Mouse (Mus musculus) MN1 (cell line): ENCODE results near the gene Src.
A peak's percentile ranks its signal among the peaks of the same experiment; 100 is the strongest.
"Not testable (repeated sequence)": the region's sequence is repeated elsewhere in the genome, so short reads cannot be mapped to it uniquely, and the experiment has no call there.

ENCODE experiments used
- DNase-seq: peaks from one replicate; pipeline ENCODE4 v3.0.0-alpha.2; 2016; ENCODE audit warnings: low spot score

Gene Src

DNA sequence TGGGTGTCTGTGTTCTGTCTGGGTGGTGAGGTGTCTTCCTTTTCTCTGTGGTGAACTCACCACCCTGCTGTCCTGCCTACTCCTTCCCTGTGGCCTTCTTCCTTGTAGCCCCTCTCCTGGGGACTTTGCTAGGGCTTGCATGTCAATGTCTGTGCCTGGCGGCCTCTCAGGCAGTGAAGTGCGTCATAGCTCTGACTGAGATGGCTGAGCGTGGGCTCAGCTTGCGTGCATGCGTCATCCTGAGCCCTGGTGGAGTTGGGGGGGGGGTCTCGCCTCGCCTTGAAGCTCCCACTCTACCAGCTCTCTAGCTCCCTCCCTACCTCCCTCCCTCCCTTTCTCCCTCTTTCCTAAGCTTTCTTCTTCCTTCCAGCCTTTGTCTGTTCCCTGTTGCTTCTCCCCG is 60.4 kb downstream of the Src start:
- DNase-seq = no peak

- peak; percentile 64 for DNase-seq
Observed at GRCm38 (mm10) chr2:157479858-157480568, 61.8 kb downstream of the Src start.

GRCm38 (mm10) chr2:157482729-157483128 is 64.5 kb downstream of the Src start:
- DNase-seq = no peak

- not testable (repeated sequence) for DNase-seq
Observed at GRCm38 (mm10) chr2:157486559-157486958, 68.3 kb downstream of the Src start.

- DNase-seq = no peak
Observed at GRCm38 (mm10) chr2:157486981-157487656, 68.9 kb downstream of the Src start.

GRCm38 (mm10) chr2:157487733-157488175 is 69.5 kb downstream of the Src start:
- no peak for DNase-seq

DNA sequence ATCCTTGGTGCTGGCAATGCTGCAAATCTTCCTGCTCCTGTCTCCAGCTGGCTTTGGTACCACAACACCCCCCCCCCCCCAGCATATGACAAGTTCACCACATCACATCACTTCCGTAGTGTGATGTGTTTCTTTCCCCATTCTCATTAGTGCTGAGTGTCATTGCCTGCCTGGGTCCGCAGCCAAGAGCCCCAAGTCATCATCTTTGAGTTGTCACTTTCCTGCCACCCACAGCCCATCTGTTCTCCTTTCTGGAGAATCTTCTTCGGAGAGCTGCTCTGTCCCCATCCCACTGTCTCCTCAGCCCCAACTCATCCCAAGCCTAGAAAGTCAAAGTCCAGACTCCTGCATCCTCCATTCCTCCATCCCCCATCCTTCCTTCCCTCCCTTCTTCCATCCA is 75.0 kb downstream of the Src start:
- DNase-seq = no peak

DNA sequence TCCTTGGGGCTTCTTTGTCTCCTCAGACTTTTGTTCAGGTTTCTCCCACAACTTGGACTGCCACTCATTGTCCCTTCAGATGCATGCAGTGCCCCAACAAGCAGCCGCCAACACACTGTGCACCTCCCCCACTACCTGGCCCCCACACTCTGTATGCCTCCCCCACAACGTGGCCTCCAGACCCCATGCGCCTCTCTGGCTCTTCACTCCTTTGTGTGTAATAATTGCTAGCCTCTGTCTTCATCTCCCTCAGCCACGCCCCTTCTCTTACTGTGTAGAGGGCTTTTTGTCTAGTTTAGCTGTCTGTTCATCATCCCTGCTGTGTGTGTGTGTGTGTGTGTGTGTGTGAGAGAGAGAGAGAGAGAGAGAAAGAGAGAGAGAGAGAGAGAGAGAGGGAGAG is 80.3 kb downstream of the Src start:
- no peak for DNase-seq

DNA sequence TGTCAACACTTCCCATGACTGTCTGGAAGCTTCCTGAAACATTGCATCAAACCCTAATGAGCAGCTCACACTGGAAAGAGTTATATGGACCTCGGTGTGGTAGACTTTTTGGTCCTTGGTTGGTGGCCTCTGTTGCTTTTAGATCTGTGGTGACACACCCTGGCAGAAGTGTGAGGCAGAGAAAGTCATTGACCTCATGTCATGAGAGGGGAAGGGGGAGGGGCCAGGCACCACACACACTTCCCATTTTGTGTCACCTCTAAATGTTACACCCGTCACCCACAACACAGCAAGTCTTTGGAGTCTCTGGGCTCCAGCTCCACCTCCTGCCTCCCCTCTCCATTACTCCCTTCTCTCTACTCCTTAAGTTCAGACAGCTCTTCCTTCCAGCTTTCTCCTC is 82.1 kb downstream of the Src start:
- DNase-seq = no peak

DNA sequence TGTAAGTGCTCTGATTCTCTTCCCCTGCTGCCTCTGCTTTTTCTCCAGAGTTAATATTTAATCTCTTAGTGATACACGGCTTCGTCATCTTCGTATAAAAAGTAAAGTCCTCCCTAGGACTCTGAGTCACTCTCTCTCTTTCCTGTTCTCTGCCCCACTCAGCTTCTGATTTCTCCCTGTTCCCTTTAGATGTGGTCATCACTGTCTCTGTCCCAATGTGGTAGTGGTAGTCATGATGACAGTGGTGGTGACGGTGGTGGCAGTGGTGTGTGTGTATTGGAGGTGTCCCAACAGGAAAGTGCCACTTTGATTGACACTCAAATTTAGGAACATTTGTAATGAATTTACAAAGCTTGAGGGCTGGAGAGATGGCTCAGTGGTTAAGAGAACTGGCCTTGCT is 83.1 kb downstream of the Src start:
- no peak for DNase-seq

DNA sequence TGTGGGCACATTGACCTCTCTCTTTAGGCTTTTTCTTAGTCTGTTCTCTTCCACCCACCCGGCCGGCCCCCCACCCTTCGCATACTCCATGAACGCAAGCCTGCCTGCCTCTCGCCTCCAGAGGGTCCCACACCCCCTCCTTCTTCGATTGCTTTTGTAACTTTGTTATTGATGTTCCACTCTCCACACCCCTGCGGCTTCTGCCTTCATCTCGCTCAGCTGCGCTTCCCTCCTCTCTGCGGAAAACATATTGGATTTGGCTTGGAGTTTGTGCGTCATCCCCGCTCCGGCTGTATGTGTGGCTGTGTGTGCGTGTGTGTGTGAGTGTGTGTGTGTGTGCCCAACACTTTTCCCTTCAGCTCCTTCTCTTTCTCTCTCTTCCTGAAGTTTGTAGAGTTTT is 88.5 kb downstream of the Src start:
- no peak for DNase-seq

DNA sequence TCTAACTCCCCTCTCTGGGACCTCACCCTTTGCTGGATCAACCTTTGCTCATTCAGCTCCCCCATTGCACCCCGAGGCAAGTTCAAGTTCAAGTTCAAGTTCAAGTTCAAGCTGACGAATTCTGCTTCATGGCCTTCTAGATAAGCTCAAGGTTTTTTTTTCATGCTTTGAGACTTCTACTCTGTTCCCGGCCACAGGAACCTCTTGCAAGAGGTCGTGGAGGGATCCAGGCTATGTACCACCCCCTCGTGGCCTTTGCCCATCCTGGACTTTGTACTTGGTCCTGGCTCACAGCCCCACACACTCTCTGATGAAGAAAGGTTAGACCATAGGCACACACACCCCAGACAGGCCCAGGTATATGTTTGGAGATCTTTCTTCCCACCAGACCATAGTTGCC is 90.9 kb downstream of the Src start:
- no peak for DNase-seq

- DNase-seq = no peak
Observed at GRCm38 (mm10) chr2:157510031-157510430, 91.8 kb downstream of the Src start.

DNA sequence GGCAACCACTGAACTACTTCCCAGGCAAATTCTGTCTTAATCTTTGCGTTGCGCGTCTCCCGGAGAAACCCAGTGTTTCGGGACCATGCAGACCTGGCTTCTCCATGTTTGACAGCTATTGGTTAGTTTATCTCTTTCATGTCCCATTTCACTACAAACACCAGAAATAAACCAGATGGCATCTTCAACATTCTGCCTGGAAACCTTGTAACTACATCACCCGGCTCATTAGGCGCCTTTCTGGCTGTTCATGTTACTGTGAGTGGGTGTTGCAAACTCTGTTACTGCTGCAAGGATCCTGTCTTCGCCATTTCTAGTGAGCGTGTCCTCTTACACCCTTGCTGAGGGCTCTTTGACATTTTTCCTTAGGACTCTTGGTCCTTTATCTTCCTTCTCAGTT is 94.6 kb downstream of the Src start:
- DNase-seq = peak; percentile 92

GRCm38 (mm10) chr2:157513737-157514208 is 95.5 kb downstream of the Src start:
- DNase-seq = peak; percentile 52

DNA sequence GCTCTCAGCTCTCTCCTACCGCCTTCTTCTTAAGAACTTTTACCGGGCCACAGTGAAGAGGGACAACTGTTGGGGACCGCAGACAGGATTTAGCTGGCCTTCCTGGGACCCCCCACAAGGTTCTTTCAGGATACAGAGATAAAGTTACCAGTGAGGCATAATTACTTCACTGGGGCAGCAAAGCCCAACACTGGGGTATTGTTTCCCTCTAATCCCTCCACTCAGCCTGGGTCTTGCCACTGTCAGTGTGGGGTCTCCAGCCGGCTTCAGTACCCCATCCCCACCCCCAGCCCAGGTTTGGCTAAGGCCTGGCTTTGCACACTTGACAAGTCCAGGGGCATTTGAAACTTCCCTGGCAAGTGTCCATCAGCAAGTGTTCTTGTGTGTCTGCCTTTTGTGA is 96.1 kb downstream of the Src start:
- no peak for DNase-seq

DNA sequence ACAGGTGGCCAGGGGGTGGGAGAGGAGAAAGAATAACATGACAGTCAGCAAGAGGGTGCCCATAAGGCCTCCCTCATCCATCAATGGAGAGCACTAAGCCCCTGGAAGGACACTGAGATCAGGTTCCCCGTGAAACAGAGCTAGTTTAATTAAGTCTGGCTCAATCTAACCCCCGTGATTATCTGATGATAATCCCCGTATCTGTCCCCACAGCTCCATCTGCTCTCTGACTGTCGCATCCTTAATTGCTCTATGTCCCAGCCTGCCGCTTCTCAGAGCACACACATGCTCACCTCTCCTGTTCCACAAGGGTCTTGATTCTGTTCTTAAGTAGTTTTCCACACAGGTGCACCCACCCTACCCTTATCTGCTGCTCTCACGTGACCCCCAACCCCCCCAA is 99.3 kb downstream of the Src start:
- DNase-seq = peak; percentile 35

DNA sequence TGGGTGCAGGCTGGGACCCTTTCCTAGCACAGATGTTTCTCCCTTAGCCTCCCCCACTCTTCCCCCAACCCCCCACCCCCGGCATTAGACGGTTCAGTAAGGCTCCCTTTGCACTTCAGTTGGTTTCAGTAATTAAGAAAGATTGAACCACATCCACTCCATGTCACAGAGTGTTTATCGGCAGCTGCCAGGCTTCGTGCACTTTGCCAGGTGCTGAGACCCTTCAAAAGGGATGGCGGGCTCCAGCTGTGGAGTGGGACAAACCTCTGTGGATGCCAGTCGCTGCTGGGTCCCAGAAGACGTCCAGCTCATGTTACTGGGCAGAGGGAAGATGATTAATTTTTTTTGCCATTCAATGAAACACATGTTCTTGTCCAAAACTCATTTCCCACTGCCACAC is 100.2 kb downstream of the Src start:
- DNase-seq = no peak

DNA sequence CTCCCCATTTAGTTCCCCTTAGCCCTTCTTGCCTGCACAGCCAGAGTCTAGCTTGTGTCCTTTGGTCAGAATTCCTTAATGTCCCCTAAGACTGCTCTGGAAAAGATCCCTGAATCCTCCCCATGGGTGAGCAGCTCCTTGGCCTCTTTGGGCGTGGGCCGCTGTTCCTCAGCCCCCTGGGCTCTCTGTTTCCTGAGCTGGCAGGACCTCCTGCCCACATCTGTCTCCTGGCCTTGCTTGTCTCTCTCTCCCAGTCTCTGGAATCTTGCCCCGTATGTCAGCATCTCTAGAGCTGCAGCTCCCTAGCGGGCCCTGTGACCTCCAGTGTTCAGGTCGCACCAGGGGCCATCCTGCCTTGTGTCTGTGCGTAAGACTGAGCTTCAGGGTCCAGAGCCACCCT is 101.2 kb downstream of the Src start:
- no peak for DNase-seq

DNA sequence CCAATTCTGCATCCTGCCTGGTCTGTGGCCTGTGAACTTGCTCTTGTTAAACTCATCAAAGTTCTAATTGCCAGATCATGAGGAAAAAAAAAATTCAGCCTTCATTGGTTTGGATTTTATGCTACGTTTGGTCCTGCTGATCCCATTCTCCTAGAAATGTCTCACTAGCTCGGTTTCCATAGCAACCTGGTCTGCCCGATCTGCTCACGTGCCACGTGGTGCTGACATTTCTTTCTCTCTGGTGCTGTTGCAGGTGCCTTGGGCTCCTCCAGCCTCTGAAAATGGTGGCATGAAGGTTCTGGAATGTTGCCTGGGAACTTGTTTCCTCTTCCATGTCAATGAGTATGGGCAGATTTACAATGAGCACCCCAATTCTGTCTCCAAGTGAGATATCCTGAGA is 102.3 kb downstream of the Src start:
- no peak for DNase-seq
